Mouse (Mus musculus) myocyte (in vitro differentiated cells): ENCODE results near the gene Ppfia3. TPM values are rescaled to one million over a fixed set of nuclear protein-coding genes. Genes with fewer than 3 reads are reported as not detected.

Source experiments
- H3K27me3 ChIP-seq: one replicate; pipeline ENCODE4 v1.6.1; 2011; ENCODE audit not compliant: control insufficient read depth, insufficient read depth, insufficient read length
- H3K36me3 ChIP-seq: one replicate; pipeline ENCODE4 v1.6.1; 2011; ENCODE audit not compliant: control insufficient read depth, insufficient read depth
- H3K4me2 ChIP-seq: one replicate; pipeline ENCODE4 v1.6.1; 2011; ENCODE audit warnings: low read depth, control low read depth
- H3K4me3 ChIP-seq: one replicate; pipeline ENCODE4 v1.5.1; 2011; ENCODE audit warnings: mild to moderate bottlenecking, control low read depth, moderate library complexity
- H3K79me2 ChIP-seq: one replicate; pipeline ENCODE4 v1.6.1; 2011; ENCODE audit not compliant: control insufficient read depth, insufficient read depth
- H3ac ChIP-seq: one replicate; pipeline ENCODE4 v1.6.1; 2011; ENCODE audit not compliant: control insufficient read depth, insufficient read length
- CEBPB ChIP-seq: IDR thresholded peaks from 2 replicates; pipeline ENCODE4 v1.6.1; 2011; ENCODE audit warnings: mild to moderate bottlenecking, moderate library complexity; ENCODE audit not compliant: poor library complexity, insufficient read depth, severe bottlenecking
- E2F4 ChIP-seq: IDR thresholded peaks from one replicate; pipeline ENCODE4 v1.6.1; 2011; ENCODE audit warnings: mild to moderate bottlenecking, control low read depth, moderate library complexity; ENCODE audit not compliant: insufficient read depth
- MAX ChIP-seq: IDR thresholded peaks from one replicate; pipeline ENCODE4 v1.6.1; 2011; ENCODE audit warnings: low read depth, mild to moderate bottlenecking, control low read depth
- MYOD1 ChIP-seq, 3 experiments: IDR thresholded peaks; one replicate each; pipeline ENCODE4 v1.6.1; 2011; ENCODE audit warnings: control low read depth in 2 of 3, low read depth in 2 of 3, mild to moderate bottlenecking in 2 of 3, moderate library complexity in 1 of 3; ENCODE audit not compliant: insufficient read length in 2 of 3, control insufficient read depth in 1 of 3
- MYOG ChIP-seq, 3 experiments: IDR thresholded peaks; one replicate each; pipeline ENCODE4 v1.6.1; 2011; ENCODE audit warnings: control low read depth in 2 of 3, low read depth in 2 of 3, mild to moderate bottlenecking in 2 of 3; ENCODE audit not compliant: insufficient read length in 2 of 3, control insufficient read depth in 1 of 3, insufficient read depth in 1 of 3
- POLR2A ChIP-seq: IDR thresholded peaks from one replicate; pipeline ENCODE4 v1.6.1; 2011; ENCODE audit warnings: low read depth, mild to moderate bottlenecking, control low read depth, moderate library complexity; ENCODE audit not compliant: insufficient read length
- POLR2AphosphoS2 ChIP-seq: IDR thresholded peaks from one replicate; pipeline ENCODE4 v1.6.1; 2011; ENCODE audit warnings: low read depth, control low read depth; ENCODE audit not compliant: insufficient read length
- REST ChIP-seq: IDR thresholded peaks from one replicate; pipeline ENCODE4 v1.6.1; 2011; ENCODE audit warnings: mild to moderate bottlenecking, control low read depth, moderate library complexity; ENCODE audit not compliant: insufficient read depth, insufficient read length
- SRF ChIP-seq: IDR thresholded peaks from one replicate; pipeline ENCODE4 v1.6.1; 2011; ENCODE audit warnings: low read depth; ENCODE audit not compliant: control insufficient read depth, insufficient read length
- TCF12 ChIP-seq: IDR thresholded peaks from one replicate; pipeline ENCODE4 v1.6.1; 2011; ENCODE audit warnings: mild to moderate bottlenecking, control low read depth; ENCODE audit not compliant: poor library complexity, insufficient read depth, severe bottlenecking
- TCF3 ChIP-seq: IDR thresholded peaks from one replicate; pipeline ENCODE4 v1.6.1; 2011; ENCODE audit warnings: low read depth, control low read depth; ENCODE audit not compliant: insufficient read length
- USF1 ChIP-seq: IDR thresholded peaks from one replicate; pipeline ENCODE4 v1.6.1; 2011; ENCODE audit warnings: low read depth, mild to moderate bottlenecking, control low read depth, moderate library complexity
- polyA plus RNA-seq: library from polyadenylated mRNA; unstranded; fragments of >200 nt; fragmentation: generic; extraction: Trizol; gene quantifications from one replicate; pipeline ENCODE4 v1.2.1, GENCODE M21; 2012; ENCODE audit warnings: missing spikeins

Ppfia3 gene
- polyA plus RNA-seq, 1 experiment: 6.6 TPM

DNA sequence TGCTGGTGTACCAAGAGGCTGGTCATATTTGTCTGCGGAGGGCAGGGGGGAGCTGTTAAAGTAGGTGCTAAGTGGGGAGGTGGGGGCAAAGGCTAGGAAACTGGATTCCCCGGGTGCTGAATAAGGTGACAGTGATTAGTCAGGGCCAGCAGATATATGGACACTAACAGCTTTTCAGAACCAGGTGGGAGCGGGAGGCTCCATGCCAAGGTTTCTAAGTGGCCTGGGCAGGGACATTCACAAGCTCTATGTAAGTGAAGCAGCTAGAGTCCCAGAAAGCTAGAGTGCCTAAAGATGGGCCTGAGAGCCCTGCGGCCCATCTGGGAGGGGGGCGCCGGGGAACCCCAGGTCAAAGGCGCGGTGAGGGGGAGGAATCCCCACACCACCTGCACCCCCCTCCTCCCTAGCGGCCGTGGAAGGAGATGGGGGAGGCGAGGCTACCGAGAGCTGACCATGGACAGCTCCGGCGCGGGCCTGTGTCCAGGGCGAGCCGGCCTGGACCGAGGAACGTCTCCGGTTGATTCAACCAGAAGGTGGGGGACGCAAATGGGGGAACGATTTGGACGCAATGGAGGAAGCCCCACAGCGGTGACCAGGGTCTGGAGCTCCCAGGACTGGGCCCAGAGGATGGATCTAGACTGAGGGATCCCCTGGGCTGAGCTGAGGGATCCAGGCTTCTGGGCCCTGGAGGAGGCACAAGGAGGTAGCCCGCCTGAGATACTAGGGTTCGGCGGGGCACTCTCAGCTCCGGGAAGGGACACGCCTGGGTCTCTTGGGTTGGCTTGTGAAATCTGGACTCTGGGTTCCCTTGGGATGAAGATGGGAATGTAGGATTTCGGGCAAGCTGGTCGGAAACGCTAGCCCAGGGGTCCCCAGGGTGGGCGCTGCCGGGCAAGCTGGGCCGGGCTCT, 822 bp downstream of the Ppfia3 start:
- Histone ChIP-seq H3ac (peak overlapping the region; percentile 27), H3K27me3 (peaks cover 7% of the 10 kb centered on the region), H3K36me3 (no peaks in the 10 kb centered on the region), H3K4me3 (peak overlapping the region; percentile 42), H3K79me2 (no peaks in the 10 kb centered on the region), H3K4me2 (peak overlapping the region; percentile 82)
- TF ChIP-seq REST (peak; percentile 92), TCF12 (no peak), MYOD1 (IDR thresholded peaks at IDR 0.05; ENCODE audit: control insufficient read depth in 1 of 3, insufficient read length in 2 of 3, low read depth in 2 of 3) (no peak)

DNA sequence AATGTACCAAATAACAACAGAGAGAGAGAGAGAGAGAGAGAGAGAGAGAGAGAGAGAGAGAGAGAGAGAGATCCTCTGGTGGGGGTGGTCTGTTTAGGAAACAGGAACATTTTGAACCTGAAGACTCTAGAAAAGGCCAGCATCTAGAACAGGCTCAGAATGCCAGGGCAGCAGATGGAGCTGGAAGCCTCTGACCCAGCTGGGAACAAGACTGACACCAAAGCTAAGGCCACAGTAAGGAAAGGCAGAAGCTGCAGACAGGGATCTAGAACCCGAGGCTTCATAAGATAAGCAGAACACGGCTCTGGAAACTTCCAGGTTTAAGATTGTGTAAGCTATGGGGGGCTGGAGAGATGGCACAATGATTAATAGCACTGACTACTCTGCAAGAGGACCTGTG, 2.8 kb downstream of the Ppfia3 start:
- peaks cover 7% of the 10 kb centered on the region for H3K27me3 ChIP-seq
- no peak for TF ChIP-seq SRF
- no peak for TF ChIP-seq TCF3
- TF ChIP-seq MAX: no peak
- no peak for TF ChIP-seq MYOG (IDR thresholded peaks at IDR 0.05; ENCODE audit: control insufficient read depth in 1 of 3, insufficient read depth in 1 of 3, insufficient read length in 2 of 3, low read depth in 2 of 3)
- TF ChIP-seq REST: no peak
- TF ChIP-seq POLR2A: no peak
- no peak for TF ChIP-seq MYOD1 (IDR thresholded peaks at IDR 0.05; ENCODE audit: control insufficient read depth in 1 of 3, insufficient read length in 2 of 3, low read depth in 2 of 3)
- no peak for TF ChIP-seq TCF12
- no peak for TF ChIP-seq CEBPB
- no peak for TF ChIP-seq E2F4
- no peak for TF ChIP-seq POLR2AphosphoS2
- TF ChIP-seq USF1: no peak
- no peak overlapping the region for H3K4me3 ChIP-seq
- H3K79me2 ChIP-seq: no peaks in the 10 kb centered on the region
- no peak overlapping the region for H3ac ChIP-seq
- H3K36me3 ChIP-seq: no peaks in the 10 kb centered on the region
- H3K4me2 ChIP-seq: no peak overlapping the region

DNA sequence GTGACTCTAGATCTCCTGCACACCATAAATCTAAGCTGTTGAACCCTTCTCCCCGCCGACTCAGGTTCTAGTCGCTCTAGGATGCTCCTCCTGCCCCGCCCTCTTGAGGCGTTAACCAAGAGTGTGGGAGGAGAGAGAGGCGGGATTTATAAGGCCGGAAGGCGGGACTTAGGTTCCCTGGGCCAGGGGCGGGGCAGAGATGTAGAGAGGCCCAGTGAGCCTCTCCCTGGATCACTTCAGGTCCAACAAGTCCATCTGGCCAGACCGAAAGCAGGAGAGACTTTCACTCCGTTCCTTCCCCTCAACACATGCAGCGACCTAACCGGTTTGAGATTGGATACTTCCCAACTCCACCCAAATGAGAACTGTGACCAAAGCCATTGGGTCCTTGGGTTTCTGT, 4.0 kb downstream of the Ppfia3 start:
- H3K27me3 ChIP-seq: peaks cover 7% of the 10 kb centered on the region
- H3K36me3 ChIP-seq: no peaks in the 10 kb centered on the region
- no peaks in the 10 kb centered on the region for H3K79me2 ChIP-seq
- no peak overlapping the region for H3K4me3 ChIP-seq
- H3K4me2 ChIP-seq: no peak overlapping the region
- TF ChIP-seq TCF3: no peak
- TF ChIP-seq MYOG (IDR thresholded peaks at IDR 0.05; ENCODE audit: control insufficient read depth in 1 of 3, insufficient read depth in 1 of 3, insufficient read length in 2 of 3, low read depth in 2 of 3): no peak
- TF ChIP-seq MYOD1 (IDR thresholded peaks at IDR 0.05; ENCODE audit: control insufficient read depth in 1 of 3, insufficient read length in 2 of 3, low read depth in 2 of 3): no peak
- no peak for TF ChIP-seq CEBPB
- no peak for TF ChIP-seq TCF12
- TF ChIP-seq E2F4: no peak
- TF ChIP-seq REST: no peak
- TF ChIP-seq USF1: no peak
- no peak for TF ChIP-seq POLR2AphosphoS2
- TF ChIP-seq SRF: no peak
- no peak overlapping the region for H3ac ChIP-seq

DNA sequence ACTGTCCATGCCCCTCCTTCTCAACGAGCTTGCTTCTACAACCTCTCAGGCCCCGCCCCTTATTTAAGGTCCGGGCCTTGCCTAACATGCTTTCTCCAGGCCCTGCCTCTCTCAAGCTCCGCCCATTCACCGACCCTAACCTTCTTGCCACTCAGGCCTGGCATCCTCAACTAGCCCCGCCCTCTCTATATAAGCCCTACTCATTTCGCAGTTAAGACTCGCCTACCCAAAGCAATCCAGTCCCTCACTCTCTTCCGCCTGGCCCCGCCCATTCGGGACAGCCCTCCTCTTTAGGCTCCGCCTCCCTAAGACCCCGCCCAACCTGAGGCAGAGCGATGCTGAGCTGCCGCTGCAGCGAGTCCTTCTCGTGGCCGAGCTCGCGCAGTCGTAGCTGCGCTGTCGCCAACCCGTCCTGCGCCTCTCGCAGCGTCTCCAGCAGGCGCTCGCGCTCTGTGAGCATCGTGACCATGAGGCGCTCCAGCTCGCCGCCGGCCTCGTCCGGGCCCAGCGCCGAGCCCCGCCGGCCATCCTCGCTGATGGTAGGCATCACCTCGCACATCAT, 5.5 kb downstream of the Ppfia3 start:
- H3K4me3 ChIP-seq: no peak overlapping the region
- H3K4me2 ChIP-seq: peak overlapping the region; percentile 58
- no peaks in the 10 kb centered on the region for H3K79me2 ChIP-seq
- H3ac ChIP-seq: no peak overlapping the region
- H3K36me3 ChIP-seq: no peaks in the 10 kb centered on the region
- no peak for TF ChIP-seq MYOD1 (IDR thresholded peaks at IDR 0.05; ENCODE audit: control insufficient read depth in 1 of 3, insufficient read length in 2 of 3, low read depth in 2 of 3)
- peak; percentile 49 for TF ChIP-seq POLR2AphosphoS2
- peak; percentile 83 for TF ChIP-seq POLR2A
- peaks cover 7% of the 10 kb centered on the region for H3K27me3 ChIP-seq
